Mouse (Mus musculus) stomach, postnatal 0 days (tissue): ENCODE measurements around the gene H2-Aa. TPM values are rescaled to one million over a fixed set of nuclear protein-coding genes. Genes with fewer than 3 reads are reported as not detected.
A peak's percentile ranks its signal among the peaks of the same experiment; 100 is the strongest.

Experiments
- ATAC-seq: fragments of 200-750 bp; cut with Nextera tagmentation; 2 replicates; pipeline ENCODE4 v1.8.0; 2017; ENCODE audit not compliant: low FRiP score, low TSS enrichment
- DNase-seq: peaks from one replicate; pipeline ENCODE4 v3.0.0-alpha.2; 2016; ENCODE audit warnings: low spot score
- H3K27ac ChIP-seq: fragments of 300-500 bp; sonication (generic); replicated peaks from 2 replicates; pipeline ENCODE4 v1.5.1; 2014; ENCODE audit warnings: mild to moderate bottlenecking, control low read depth
- H3K27me3 ChIP-seq: fragments of 300-500 bp; sonication (generic); 2 replicates; pipeline ENCODE4 v1.6.1; 2014; ENCODE audit warnings: low read length; ENCODE audit not compliant: control insufficient read depth, insufficient read depth
- H3K36me3 ChIP-seq: fragments of 300-500 bp; sonication (generic); 2 replicates; pipeline ENCODE4 v1.6.1; 2014; ENCODE audit warnings: low read length, mixed read lengths; ENCODE audit not compliant: control insufficient read depth, insufficient read depth
- H3K4me1 ChIP-seq: fragments of 300-500 bp; sonication (generic); replicated peaks from 2 replicates; pipeline ENCODE4 v1.6.1; 2014; ENCODE audit warnings: antibody characterized with exemption; ENCODE audit not compliant: control insufficient read depth, insufficient read depth
- H3K4me2 ChIP-seq: fragments of 300-500 bp; sonication (generic); replicated peaks from 2 replicates; pipeline ENCODE4 v1.6.1; 2014; ENCODE audit warnings: low read depth, mild to moderate bottlenecking, control low read depth, moderate library complexity
- H3K4me3 ChIP-seq: fragments of 300-500 bp; sonication (generic); 2 replicates; pipeline ENCODE4 v1.5.1; 2014; ENCODE audit warnings: low read depth, low read length, control low read depth
- H3K9ac ChIP-seq: fragments of 300-500 bp; sonication (generic); 2 replicates; pipeline ENCODE4 v1.6.1; 2014; ENCODE audit warnings: mild to moderate bottlenecking, low read length, control low read depth, mixed read lengths
- H3K9me3 ChIP-seq: fragments of 300-500 bp; sonication (generic); 2 replicates; pipeline ENCODE4 v1.6.1; 2016; ENCODE audit warnings: low read length; ENCODE audit not compliant: control insufficient read depth
- CTCF ChIP-seq: IDR thresholded peaks from 2 replicates; pipeline ENCODE4 v1.5.1; 2016; ENCODE audit warnings: antibody characterized with exemption, low read depth, mild to moderate bottlenecking, moderate library complexity
- EP300 ChIP-seq: optimal IDR thresholded peaks from 2 replicates; pipeline ENCODE3; 2016; ENCODE audit warnings: antibody characterized with exemption
- WGBS: fragments of 180-500 bp; shearing (Covaris S2); extraction: QIAGEN DNeasy Blood & Tissue Kit; methylation state at CpG from one replicate; pipeline ENCODE4 v1.1.7; 2014; 5-methylcytosine and 5-hydroxymethylcytosine counted together
- polyA plus RNA-seq: library from polyadenylated mRNA; unstranded; fragments of >200 nt; fragmentation: Nextera tagmentation; extraction: Ambion mirVana; gene quantifications from 2 replicates; pipeline ENCODE4 v1.2.1, GENCODE M21; 2015

Gene H2-Aa
- polyA plus RNA-seq, 1 experiment from 2014 or later: 8.2 TPM

- no peaks in the 10 kb centered on the region for H3K4me1 ChIP-seq
- no peak overlapping the region for H3K4me3 ChIP-seq
- ATAC-seq (no peak), DNase-seq (no peak)
- no peak overlapping the region for H3K4me2 ChIP-seq
- H3K9ac ChIP-seq: no peak overlapping the region
- H3K9me3 ChIP-seq: no peaks in the 10 kb centered on the region
- WGBS: 65% methylated on average over 3 of the region's 3 CpGs
- H3K27ac ChIP-seq: no peak overlapping the region
- H3K27me3 ChIP-seq: no peaks in the 10 kb centered on the region
- TF ChIP-seq CTCF (no peak), EP300 (no peak)
- H3K36me3 ChIP-seq: no peaks in the 10 kb centered on the region
Measured at GRCm38 (mm10) chr17:34288131-34288530, 508 bp upstream of the H2-Aa start.

GRCm38 (mm10) chr17:34286999-34287398 is 624 bp downstream of the H2-Aa start:
- Histone ChIP-seq H3K9ac (no peak overlapping the region), H3K4me1 (no peaks in the 10 kb centered on the region), H3K4me2 (no peak overlapping the region), H3K36me3 (no peaks in the 10 kb centered on the region), H3K4me3 (no peak overlapping the region), H3K9me3 (no peaks in the 10 kb centered on the region), H3K27me3 (no peaks in the 10 kb centered on the region), H3K27ac (no peak overlapping the region)
- no peak for ATAC-seq
- WGBS: 55% methylated on average over 6 of the region's 6 CpGs
- DNase-seq: no peak
- no peak for TF ChIP-seq CTCF
- no peak for TF ChIP-seq EP300

GRCm38 (mm10) chr17:34286501-34286900 is 1.1 kb downstream of the H2-Aa start:
- no peaks in the 10 kb centered on the region for H3K4me1 ChIP-seq
- H3K27me3 ChIP-seq: no peaks in the 10 kb centered on the region
- no peaks in the 10 kb centered on the region for H3K36me3 ChIP-seq
- no peak overlapping the region for H3K4me2 ChIP-seq
- DNase-seq (no peak), ATAC-seq (no peak)
- H3K9ac ChIP-seq: no peak overlapping the region
- H3K9me3 ChIP-seq: no peaks in the 10 kb centered on the region
- 67% methylated on average over 5 of the region's 5 CpGs for WGBS
- H3K27ac ChIP-seq: no peak overlapping the region
- H3K4me3 ChIP-seq: no peak overlapping the region
- no peak for TF ChIP-seq EP300
- TF ChIP-seq CTCF: no peak

- WGBS: 35% methylated on average over 4 of the region's 4 CpGs
- DNase-seq: peak; percentile 60
- Histone ChIP-seq H3K4me3 (no peak overlapping the region), H3K27ac (no peak overlapping the region), H3K9ac (no peak overlapping the region), H3K4me2 (no peak overlapping the region), H3K9me3 (no peaks in the 10 kb centered on the region), H3K27me3 (no peaks in the 10 kb centered on the region), H3K36me3 (no peaks in the 10 kb centered on the region), H3K4me1 (no peaks in the 10 kb centered on the region)
- ATAC-seq: no peak
- TF ChIP-seq EP300 (no peak), CTCF (peak; percentile 71)
Measured at GRCm38 (mm10) chr17:34285848-34286247, 1.8 kb downstream of the H2-Aa start.

DNA sequence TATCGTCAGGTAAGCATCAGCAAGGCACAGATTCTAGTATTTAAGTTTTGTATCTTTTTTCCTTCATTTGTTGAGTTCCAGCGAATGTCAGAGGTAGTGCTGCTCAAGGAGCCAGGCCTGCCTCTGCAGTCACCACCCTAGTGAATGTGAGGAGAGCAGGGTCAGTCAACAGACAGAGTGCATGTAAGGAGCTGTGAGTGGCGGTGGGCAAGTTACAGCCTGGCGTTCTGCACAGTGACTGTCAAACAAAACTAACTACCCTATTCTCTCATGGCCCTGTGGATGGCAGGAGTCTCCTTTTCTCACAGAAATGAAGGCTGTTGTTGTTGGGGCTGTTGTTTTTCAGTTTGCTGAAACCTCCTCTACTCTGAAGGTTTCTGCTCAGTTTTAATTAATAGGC is 2.3 kb downstream of the H2-Aa start:
- H3K27me3 ChIP-seq: no peaks in the 10 kb centered on the region
- H3K4me3 ChIP-seq: no peak overlapping the region
- H3K4me1 ChIP-seq: no peaks in the 10 kb centered on the region
- 60% methylated on average over 4 of the region's 4 CpGs for WGBS
- no peak for DNase-seq
- H3K9me3 ChIP-seq: no peaks in the 10 kb centered on the region
- no peaks in the 10 kb centered on the region for H3K36me3 ChIP-seq
- H3K9ac ChIP-seq: no peak overlapping the region
- no peak for ATAC-seq
- no peak overlapping the region for H3K27ac ChIP-seq
- no peak overlapping the region for H3K4me2 ChIP-seq
- TF ChIP-seq EP300 (no peak), CTCF (no peak)

DNA sequence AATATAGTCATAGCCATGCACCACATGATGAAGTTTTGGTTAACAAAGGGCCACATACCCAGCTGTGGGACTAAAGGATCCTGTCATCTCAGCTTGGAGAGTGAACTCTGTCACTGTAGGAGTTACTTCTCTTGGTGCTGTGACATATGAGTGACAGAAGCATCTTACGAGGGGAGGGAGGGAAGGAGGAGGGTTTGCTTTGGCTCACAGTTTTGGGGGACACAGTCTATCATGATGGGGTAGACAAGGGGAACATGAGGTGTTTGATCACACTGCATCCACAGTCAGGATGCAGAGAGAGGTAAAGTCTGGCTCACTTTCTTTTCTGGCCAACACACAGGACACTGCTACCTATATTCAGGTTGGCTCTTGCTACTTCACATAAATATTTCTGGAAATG is 5.8 kb downstream of the H2-Aa start:
- DNase-seq (no peak), ATAC-seq (no peak)
- no peak overlapping the region for H3K27ac ChIP-seq
- H3K4me1 ChIP-seq: no peaks in the 10 kb centered on the region
- no peak overlapping the region for H3K9ac ChIP-seq
- no peaks in the 10 kb centered on the region for H3K9me3 ChIP-seq
- no peak for TF ChIP-seq EP300
- TF ChIP-seq CTCF: no peak
- H3K27me3 ChIP-seq: no peaks in the 10 kb centered on the region
- H3K4me2 ChIP-seq: no peak overlapping the region
- 53% methylated on average over 1 of the region's 1 CpGs for WGBS
- H3K4me3 ChIP-seq: no peak overlapping the region
- H3K36me3 ChIP-seq: no peaks in the 10 kb centered on the region
